Mouse (Mus musculus): ENCODE data around the gene Tfap2c.
A peak's percentile ranks its signal among the peaks of the same experiment; 100 is the strongest.

The Tfap2c gene

DNA sequence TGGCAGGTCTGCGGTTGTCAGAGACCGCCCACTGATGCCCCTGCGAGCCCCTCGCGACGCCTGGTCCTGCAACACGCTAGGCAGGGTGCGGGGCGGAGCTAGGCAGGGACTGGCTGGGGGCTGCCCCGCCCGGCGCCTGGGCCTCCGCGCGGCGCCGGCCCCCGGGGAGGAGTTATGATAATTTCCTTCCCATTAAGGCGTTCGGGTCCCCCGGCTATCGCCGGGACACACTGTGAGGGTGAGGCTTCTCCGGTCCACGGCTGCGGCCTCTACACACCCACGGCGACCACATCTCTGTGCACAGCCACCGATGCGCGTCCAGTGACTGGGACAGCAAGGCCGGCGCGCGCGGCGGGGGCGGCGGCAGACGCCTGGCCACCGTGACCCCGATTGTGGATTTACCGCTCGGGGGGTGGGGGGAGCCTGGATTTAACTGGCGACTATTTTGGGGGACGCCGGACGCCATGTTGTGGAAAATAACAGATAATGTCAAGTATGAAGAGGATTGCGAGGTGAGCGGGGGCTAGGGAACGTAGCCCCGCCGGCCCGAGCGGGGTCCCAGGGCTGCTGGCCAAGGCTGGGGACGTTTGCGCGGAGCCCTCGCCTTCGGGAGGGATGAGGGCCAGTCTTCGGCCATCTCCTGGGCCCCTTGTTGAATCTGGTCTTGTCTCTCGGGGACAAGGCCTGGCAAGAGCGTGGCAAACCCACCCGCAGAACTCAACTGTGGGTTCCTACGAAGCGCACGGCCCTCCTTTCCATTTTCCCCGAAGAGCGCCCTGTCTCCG is at the start of gene Tfap2c:
Tfap2c (plus strand) TSS at position 223 of the 785 bp plus-strand sequence.
- peak; percentile 11 for DNase-seq (ENCODE audit: low spot score)

DNA sequence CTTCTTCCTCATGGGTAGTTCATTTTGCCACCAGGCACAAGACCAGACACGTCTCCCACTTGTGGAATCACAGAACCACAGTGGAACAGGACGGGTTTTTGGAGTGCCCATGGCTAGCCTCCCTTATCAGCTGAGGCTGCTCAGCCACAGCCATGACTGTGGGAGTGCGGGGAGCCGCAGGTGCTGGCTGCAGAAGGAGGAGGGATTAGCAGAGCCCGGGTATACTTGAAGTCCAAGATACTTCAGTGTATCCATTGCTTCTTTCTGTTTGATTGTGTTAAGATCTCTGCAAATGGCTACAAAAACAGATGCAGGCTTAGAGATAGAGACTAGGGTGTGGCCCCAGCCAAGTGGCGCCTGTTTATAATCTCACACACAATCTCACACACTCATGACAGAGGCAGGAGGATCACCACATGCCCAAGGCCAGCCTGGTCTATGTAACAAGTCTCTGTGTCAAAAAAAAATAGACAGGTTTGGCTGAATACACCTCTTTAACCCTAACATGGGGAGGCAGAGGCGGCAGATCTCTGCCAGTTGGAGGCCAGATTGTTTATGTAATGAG is 48.6 kb upstream of the Tfap2c start:
- DNase-seq (ENCODE audit: low spot score): no peak

DNA sequence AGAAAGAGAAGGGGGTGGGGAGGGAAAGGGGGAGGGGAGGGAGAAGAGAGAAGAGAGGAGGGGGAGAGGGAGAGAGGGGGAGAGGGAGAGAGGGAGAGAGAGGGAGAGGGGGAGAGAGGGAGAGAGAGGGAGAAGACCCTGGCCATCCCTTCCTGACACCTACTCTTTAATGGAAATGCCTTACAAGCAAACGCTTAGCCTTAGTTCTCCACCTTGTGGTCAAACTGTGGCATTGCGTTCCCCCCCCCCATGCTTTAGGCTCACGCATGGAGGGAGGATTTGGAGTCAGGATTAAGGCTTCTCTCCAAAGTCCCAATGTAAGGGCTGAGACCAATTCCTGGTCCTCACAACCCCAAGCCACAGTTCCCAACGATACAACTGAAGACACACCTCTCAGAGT is 48.1 kb upstream of the Tfap2c start:
- peak; percentile 7 for DNase-seq (ENCODE audit: low spot score)

DNA sequence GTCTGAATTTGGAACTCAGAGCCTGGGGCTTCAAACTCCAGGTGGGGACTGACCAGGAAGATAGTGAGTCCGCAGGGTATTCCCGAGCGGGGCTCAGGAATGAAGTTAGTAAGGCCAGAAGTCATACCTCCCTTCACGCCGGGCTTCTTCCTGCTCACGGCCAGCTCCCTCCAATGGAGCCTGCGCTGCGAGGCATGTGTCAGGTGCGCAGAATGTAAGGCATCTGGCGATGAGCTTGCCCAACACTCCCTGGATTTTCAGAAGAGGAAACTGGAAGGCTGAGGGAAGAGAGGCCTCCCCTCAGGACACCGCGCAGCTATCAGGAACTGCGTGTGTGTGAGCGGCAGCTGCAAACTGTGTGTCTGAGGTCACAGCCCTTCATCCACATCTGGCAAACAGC is 47.2 kb upstream of the Tfap2c start:
- no peak for DNase-seq (ENCODE audit: low spot score)

DNA sequence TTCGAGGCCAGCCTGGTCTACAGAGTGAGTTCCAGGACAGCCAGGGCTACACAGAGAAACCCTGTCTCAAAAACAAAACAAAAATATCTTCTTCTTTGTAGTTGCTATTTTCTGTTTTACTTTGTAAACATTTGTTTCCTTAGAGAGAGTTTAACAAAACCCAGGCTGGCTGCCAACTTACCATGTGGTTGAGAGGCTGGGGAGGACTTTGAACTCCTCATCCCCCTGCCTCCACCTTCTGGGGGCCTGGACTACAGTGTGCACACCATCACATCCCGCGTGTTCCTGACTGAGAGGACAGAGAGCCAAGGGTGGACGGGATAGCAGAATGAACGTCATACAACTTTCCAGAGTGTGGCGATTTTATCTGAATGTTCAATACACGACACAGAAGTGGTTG is 43.3 kb upstream of the Tfap2c start:
- no peak for DNase-seq (ENCODE audit: low spot score)

DNA sequence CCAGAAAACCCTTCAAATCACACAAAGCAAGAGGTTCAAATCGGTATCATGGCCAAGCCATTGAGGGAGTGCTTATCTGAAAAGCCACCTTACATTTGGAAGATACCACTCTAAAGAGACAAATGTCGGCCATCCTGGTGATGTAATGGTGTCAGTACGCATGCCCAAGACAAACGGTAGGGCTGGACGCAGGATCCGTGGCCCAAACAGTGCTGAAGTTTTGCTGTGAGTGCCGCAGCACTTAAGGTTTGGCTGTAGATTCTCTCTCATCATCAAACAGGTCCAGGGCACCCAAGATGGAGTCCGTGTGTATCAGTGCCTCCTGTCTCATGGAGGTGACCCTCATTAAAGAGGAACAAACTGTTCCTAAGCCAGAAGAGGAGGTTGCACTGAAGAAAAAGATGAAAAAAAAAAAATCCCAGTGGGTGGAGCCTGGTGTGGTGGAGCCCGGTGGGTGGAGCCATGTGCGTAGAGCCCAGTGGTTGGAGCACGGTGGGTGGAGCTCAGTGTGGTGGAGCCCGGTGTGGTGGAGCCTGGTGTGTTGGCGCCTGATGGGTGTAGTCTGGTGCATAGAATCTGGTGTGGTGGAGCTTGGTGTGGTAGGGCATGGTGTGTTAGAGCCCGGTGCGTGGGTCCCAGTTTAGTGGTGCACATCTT is 39.2 kb upstream of the Tfap2c start:
- DNase-seq (ENCODE audit: low spot score): no peak

DNA sequence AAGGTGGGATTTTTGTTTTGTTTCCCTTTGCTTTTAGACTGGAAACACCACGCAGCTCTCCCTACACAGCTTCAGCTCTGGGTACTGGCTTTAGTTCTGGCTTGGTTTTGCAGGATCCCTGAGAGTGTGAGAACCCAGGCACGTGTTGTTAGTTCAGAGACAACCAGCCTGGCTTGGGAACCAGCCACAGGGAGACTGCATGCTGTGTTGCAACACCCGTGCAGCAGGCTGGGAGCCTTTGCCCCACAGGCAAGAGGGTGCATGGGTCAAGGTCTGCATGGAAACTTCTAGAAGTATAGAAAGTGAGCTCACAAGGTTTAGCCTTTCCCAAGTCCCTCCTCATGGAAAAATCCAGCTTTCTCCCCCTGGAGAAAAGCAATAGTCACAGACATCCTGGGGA is 38.5 kb upstream of the Tfap2c start:
- DNase-seq (ENCODE audit: low spot score): no peak

DNA sequence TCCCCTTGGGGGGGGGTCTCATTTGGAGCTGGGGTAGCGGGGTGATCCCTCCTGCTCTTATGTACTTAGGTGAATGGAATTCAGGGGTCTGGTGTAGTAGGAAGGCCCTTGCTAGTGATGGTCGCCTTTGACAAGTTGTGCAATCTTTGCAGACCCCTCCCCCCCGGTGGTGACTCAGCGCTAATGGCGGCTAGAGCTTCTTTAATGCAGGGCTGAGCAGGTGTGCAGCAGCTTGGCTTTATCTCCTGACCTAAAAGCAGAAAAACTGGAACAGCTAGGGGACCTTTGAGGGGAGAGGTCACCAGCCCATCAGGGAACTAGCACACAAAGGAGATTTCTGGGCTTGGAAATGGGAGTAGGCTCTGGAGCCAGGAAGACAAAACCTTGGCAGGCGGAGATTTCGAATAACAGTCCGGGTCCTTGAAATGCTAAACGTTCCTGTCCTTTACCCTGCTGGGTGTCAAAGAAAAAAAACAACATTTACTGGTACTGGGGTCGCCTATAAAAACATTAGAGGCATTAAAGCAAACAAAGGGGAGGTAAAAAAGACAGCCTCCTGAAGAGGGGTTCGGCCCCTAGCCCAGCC is 32.9 kb upstream of the Tfap2c start:
- DNase-seq (ENCODE audit: low spot score): no peak

DNA sequence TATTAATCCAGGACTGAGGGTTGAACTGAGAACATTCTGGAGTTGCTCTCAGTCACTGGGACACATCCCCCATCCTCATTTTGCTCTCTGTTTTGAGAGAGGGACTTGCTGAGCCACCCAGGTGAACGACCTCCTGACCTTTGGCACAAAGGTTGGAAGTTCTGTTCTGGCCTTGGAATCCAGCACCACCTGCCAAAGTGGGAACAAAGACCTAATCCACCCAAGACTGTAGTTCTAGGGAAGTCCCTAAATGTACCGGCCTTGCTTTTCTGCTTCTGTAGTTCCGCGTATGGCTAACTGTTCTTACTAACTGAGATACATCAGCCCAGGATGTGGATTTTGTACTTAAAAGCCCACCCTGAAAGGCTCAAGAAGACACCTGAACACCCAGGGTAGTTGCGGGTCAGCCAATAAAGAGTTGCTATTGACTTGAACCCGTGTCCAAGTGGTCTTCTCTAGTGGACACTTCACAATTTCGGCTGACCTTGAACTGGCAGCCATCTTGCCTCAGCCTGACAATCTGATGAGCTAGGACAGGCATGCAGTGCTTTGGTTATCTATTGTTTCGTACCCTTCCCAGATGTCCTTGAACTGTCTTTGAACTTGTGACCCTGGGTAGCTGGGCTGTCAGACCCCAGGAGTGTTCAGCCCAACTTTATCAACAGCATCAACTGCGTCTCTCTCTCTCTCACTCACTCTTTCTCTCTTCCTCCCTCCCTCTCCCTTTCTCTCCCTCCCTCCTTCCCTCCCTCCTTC is 28.6 kb upstream of the Tfap2c start:
- DNase-seq (ENCODE audit: low spot score): no peak

DNA sequence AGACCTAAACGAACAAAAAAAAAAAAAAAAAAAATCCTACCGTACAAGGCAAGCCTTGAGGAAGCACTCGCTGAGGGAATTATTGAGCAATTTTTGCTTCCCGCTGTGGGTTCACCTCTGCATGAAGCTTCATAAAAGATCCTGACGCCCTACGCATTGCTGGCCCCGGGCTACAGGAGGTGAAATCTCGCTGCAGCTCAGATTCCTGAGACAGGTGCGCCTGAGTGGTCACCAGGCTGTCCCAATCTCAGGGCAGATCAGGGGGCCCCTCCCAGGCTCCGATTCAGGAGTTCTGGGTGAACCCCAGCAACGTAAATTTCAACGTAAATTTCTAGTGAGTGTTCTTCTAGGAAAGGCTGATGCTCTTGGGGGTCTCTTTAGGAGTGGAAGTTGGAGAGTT is 26.9 kb upstream of the Tfap2c start:
- no peak for DNase-seq (ENCODE audit: low spot score)

DNA sequence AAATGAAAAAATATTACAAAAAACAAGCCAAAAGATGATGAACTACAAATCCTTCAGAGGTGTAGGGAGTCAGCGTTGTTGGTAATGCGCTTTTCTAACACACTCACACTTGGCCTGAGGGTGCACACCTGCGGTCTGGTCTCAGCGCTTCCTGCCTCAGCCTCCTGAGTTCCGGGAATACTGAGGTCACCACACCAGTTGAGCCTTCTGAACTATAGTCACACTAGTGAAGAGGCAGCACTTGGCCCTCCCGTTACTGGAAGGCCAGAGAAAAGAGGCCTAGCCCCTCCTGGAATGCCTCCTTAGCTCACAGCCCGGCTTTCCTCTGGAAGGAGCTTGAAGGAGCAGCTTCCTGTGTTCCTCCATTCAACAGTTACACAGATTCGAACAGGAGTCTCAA is 22.2 kb upstream of the Tfap2c start:
- DNase-seq (ENCODE audit: low spot score): no peak

DNA sequence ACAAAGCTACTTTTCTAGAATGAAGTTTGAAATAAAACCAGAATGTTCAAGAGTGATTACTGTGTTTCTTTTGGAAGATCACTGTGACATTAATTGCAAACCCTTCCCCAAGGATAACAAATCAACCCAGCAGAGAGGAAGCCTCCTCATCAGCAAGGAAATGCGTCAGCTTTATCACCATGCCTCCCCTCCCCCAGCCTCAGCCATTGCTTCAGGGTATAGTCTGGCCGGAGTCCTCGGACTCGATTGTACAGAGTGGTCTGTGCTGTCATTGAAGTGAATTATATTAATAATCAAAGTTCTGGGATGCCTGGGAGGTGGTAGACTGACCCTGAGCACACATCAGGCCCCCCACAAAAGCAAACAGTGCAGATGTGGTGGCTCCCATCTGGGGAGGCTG is 5.4 kb upstream of the Tfap2c start:
- no peak for DNase-seq (ENCODE audit: low spot score)

DNA sequence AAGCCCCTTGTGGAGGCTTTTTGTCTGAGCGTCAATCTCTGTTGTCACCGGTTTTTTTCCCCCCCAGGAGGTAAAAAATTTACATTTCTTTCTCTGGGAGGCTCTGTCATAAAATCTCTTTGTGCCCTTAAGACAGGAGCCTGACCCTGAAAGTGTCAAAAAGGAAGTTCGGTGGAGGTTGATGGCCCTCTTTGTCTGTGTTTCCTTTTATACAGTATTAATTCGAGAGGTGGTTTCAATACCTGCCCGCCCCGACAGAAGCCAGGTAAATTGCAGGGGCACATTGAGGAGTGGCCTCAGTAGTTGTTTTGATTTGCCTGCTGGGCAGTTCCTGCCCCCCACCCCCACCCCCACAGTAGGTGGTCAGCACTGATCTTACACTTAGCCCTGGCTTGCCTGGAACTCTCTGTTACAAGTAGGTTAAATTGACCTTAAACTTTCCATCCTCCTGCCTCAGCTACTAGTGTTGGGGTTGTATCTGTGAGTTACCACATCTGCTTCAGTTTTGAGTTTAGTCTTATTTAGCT is 4.7 kb upstream of the Tfap2c start:
- no peak for DNase-seq (ENCODE audit: low spot score)

DNA sequence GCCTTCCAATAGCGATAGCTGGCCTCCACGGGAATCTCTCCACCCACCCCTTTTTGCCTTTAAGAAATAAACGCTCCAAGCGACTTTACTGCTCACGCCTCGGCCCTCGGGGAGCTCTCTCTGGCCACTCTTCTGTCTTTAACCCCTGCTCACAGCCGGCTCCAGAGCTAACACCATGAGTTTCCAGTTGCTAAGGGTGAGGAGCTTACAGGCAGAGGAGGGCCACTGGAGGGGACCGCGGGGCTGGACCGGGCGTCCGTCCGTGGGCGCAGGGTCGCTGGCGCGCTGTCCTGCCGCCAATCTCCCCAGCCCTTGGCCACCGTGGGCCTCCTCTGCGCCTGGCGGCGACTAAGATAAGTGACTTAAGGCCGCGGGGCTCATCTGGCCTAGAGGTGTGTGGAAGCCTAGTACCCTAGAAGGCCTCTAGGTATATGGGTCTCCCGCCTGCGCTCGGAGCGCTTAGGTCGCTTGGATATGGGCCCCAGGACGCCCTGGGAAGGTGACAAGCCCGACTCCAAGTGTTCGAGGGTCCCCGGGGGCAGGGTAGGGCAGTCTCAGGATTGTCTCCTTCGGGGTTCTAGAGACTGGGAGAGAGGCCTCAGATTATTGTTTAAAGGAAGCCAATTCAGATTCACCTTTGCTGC is 3.7 kb upstream of the Tfap2c start:
- no peak for DNase-seq (ENCODE audit: low spot score)

DNA sequence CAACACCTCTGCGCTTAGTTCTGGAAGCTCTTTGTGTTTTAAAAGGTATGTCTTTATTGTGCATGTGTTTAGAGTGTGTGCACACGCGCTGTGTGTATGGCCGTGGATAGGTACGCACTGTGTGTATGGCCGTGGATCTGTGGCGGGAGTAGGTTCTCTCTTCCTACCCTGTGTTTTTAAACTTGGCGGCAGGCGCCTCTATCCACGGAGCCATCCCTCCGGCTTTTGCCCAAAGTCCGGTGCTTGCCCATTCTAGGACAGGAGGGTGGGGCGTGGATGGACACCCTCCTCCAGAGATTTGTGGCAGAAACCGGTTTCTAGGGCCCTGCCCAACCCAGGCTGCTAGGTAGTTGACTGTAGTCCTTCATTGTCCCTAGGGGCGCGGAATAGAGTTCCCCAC is 2.8 kb upstream of the Tfap2c start:
- DNase-seq (ENCODE audit: low spot score): no peak

DNA sequence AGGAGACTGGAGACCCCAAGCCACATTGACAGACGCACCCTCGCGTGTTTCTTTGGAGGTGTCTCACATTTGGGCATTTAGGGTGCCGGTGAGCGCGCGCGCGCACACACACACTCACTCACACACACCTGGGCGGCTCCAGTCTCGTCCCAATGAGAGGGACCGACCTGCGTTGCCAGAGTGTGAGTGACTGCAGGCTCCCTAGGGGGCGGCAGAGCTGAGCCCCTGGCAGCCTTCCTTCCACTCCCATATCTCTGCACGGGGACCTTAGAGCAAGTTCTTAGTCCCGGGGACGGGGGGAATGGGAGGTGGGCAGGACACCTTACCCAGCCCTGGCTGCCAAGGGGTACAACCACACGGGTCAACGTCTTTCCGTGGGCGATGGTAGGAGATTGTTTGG is 2.3 kb upstream of the Tfap2c start:
- DNase-seq (ENCODE audit: low spot score): no peak

DNA sequence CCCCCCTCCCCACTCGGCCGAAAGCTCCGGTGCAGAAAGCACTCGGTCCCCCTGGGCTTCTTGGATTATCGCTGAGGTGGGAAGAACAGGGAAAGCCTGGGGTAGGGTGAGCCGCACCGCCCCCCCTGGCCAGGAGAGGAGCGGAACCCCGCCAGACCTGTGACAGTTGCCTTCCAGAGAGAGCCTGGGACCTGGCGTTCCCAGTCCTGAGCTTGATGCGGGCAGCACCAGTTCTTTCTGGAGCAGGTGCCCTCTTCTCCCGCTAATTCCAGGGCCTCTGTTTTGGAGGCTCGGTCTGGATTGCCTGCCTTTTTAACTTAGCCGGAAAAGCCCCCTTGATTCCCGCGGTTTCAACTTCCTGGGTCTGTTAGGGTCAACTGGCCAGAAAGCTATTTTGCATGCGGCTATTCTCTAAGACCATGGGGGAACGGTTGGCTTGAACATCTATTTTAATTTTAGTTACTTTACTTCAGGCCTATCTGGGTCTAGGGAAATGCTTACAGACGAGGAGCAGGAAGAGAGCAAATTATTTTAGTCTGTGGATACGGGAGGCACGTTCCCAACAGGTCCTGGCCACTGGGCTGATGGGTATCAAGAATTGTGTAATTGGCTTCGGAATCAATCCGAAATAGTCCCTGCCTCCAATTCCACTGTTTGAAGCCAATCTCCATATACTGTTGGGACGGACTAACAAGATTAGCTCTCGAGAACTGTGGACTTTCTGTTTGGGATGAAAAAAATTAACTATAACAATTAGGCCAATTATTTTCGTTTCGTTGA is 1.4 kb upstream of the Tfap2c start:
- no peak for DNase-seq (ENCODE audit: low spot score)

DNA sequence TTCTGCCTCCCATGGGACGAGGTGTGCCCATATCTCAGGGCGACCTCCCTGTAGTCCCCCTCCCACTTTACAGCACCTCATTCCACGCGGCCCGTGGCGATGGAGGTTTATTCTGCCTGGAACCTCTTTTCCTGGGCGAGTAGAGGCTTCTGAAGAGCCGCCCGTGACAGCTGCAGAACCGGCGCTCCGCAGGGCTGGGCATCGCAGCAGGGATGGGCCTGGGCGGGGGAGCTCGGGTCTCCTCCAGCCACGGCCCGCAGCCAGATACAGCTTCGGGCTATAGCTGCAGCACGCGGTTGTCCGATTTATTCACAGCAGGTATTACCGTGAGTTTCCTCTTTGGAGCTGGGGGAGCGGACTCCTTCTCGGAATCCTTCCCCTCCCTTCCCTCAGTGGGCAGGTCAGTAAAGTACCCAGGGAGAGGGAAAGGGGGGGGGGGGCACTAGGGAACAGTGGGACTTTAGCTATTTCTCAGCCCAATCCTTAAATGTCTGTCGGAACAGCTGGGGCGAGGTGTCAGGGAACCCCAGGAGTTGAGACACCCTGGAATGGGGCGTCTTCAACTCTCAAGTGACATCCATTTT is 629 bp upstream of the Tfap2c start:
- DNase-seq (ENCODE audit: low spot score): no peak

DNA sequence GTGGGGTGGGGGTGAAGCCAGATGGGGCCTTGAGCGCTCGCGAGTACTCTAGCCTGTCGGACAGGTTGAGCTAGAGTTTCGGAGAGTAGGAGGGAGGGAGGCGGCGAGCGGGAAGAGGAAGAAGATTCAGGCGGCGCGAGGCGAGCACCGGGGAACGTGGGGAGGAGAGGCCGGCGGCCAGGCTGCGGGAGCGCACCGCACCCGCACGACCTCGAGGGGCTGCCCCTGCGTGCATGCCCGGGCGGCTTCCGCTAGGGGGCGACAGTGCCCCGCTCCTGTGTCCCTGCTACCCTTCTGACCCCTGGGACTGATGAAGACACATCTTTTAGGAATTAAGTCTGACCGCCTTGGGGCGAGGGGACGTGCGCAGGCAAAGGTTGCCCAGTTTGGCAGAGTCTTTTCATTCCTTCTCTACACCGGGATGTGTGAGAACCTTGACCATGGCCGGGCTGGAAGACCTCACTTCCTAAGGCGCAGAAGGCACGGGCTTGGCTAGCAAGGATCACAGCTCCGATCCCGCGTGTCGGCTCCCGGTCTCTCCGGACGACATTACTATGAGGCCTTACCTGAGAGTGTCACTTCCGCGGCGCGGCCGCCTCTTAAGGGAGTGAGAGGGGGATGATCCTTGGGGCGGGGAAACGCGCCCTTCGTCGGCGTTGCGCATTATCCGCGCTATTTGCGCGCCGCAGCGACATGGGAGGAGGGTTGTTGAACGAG is 1.1 kb downstream of the Tfap2c start:
- peak; percentile 69 for DNase-seq (ENCODE audit: low spot score)

Measured in ovary, postnatal 14 days (tissue).